Mouse (Mus musculus) kidney, embryonic 16.5 days (tissue): Measurements from ENCODE around the gene Gm7792. TPM values are rescaled to one million over a fixed set of nuclear protein-coding genes. Genes with fewer than 3 reads are reported as not detected.
"Not testable (repeated sequence)": the region's sequence is repeated elsewhere in the genome, so short reads cannot be mapped to it uniquely, and the experiment has no call there.

Source experiments
- ATAC-seq: fragments of 200-750 bp; cut with Nextera tagmentation; 2 replicates; pipeline ENCODE4 v1.8.0; 2017; ENCODE audit warnings: moderate TSS enrichment; ENCODE audit not compliant: low FRiP score, low TSS enrichment
- H3K27ac ChIP-seq: fragments of 300-500 bp; sonication (generic); 2 replicates; pipeline ENCODE4 v1.5.1; 2014; ENCODE audit warnings: low read length
- H3K27me3 ChIP-seq: fragments of 300-500 bp; sonication (generic); 2 replicates; pipeline ENCODE4 v1.6.1; 2014; ENCODE audit warnings: low read length, control low read depth, mixed read lengths; ENCODE audit not compliant: insufficient read depth
- H3K36me3 ChIP-seq: fragments of 300-500 bp; sonication (generic); 2 replicates; pipeline ENCODE4 v1.6.1; 2014; ENCODE audit warnings: low read length, control low read depth, mixed read lengths; ENCODE audit not compliant: insufficient read depth
- H3K4me1 ChIP-seq: fragments of 300-500 bp; sonication (generic); 2 replicates; pipeline ENCODE4 v1.6.1; 2014; ENCODE audit warnings: low read length, control low read depth, mixed read lengths; ENCODE audit not compliant: insufficient read depth
- H3K4me2 ChIP-seq: fragments of 300-500 bp; sonication (generic); replicated peaks from 2 replicates; pipeline ENCODE4 v1.6.1; 2014; ENCODE audit warnings: low read depth, low read length
- H3K4me3 ChIP-seq: fragments of 300-500 bp; sonication (generic); 2 replicates; pipeline ENCODE4 v1.5.1; 2014; ENCODE audit warnings: mild to moderate bottlenecking, low read length
- H3K9ac ChIP-seq: fragments of 300-500 bp; sonication (generic); replicated peaks from 2 replicates; pipeline ENCODE4 v1.6.1; 2014; ENCODE audit warnings: low read length
- H3K9me3 ChIP-seq: fragments of 300-500 bp; sonication (generic); 2 replicates; pipeline ENCODE4 v1.6.1; 2016; ENCODE audit warnings: low read length, control low read depth
- WGBS: fragments of 180-500 bp; shearing (Covaris S2); extraction: QIAGEN DNeasy Blood & Tissue Kit; methylation state at CpG from one replicate; pipeline ENCODE4 v1.1.7; 2014; 5-methylcytosine and 5-hydroxymethylcytosine counted together
- polyA plus RNA-seq: library from polyadenylated mRNA; unstranded; fragments of >200 nt; fragmentation: Nextera tagmentation; extraction: Ambion mirVana; gene quantifications from 2 replicates; pipeline ENCODE4 v1.2.1, GENCODE M21; 2015

Gm7792 gene
- not detected in 2 replicates for polyA plus RNA-seq

GRCm38 (mm10) chr5:93843476-93843875 lies at the start of gene Gm7792:
Gm7792 (plus strand) TSS chr5:93843776.
- H3K9me3 ChIP-seq, H3K4me2 ChIP-seq, H3K9ac ChIP-seq, ATAC-seq, H3K27ac ChIP-seq, H3K36me3 ChIP-seq, H3K4me3 ChIP-seq, H3K27me3 ChIP-seq, H3K4me1 ChIP-seq: not testable (repeated sequence)
- WGBS, result 90% methylated on average over 1 of the region's 2 CpGs

Other genes with a start within 250 kb of the Gm7792 start
- gene C87414, start 172.2 kb upstream of the Gm7792 start, polyA plus RNA-seq, result not detected in 2 replicates
- not detected in 2 replicates for gene Gm16429, start 85.3 kb downstream of the Gm7792 start, polyA plus RNA-seq
- gene BC061212, start 226.8 kb downstream of the Gm7792 start, polyA plus RNA-seq, result not detected in 2 replicates
- gene Gm6351, start 232.6 kb downstream of the Gm7792 start, polyA plus RNA-seq, result not detected in 2 replicates